Mouse (Mus musculus): Measurements from ENCODE around the gene D16Ertd472e.
A peak's percentile ranks its signal among the peaks of the same experiment; 100 is the strongest.

Gene D16Ertd472e

GRCm38 (mm10) chr16:78576478-78577084 is at the start of gene D16Ertd472e:
D16Ertd472e (minus strand) TSS chr16:78576708.
- peak; percentile 89 for DNase-seq (ENCODE audit: low spot score)

DNA sequence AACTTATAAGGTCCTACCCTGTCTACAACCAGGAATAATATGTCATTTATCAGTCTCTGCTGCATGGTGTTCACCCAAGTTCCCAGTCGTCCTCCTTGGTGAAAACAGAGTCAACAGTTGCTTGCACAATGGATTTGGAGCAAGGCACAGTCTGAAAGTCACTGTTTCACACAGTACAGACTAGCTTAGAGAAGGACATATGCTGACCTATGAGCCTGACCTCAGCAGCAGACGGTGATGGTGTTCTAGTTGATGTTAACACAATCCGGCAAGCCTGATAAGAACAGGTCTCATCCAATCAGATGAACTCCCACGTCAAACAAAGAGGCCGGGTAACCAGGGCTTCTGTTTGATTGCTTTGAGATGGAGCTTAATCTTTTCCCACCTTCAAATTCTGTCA is 46.2 kb upstream of the D16Ertd472e start:
- no peak for DNase-seq (ENCODE audit: low spot score)

- DNase-seq (ENCODE audit: low spot score) = no peak
These were observed 42.9 kb upstream of the D16Ertd472e start for GRCm38 (mm10) chr16:78619386-78619785.

- no peak for DNase-seq (ENCODE audit: low spot score)
These were observed 41.4 kb upstream of the D16Ertd472e start for GRCm38 (mm10) chr16:78617757-78618532.

DNA sequence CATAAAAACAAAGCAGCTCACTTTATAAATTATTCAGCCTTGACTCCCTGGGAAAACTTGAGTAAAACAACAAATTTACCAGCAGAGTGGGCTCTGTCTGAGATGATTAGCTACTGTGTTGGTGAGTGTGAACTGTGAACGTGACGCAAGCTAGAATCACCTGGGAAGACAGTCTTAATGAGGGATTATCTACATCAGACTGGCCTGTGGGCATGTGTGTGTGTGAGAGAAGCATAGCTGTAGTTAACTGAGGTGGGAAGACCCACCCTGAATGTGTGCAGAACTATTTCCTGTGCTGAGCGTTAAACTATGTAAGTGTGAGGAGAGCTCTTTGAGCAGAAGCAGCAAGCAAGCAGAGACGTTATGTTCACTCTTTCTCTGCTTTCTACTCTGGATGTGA is 29.7 kb upstream of the D16Ertd472e start:
- no peak for DNase-seq (ENCODE audit: low spot score)

GRCm38 (mm10) chr16:78598919-78599318 is 22.4 kb upstream of the D16Ertd472e start:
- no peak for DNase-seq (ENCODE audit: low spot score)

GRCm38 (mm10) chr16:78596381-78596780 is 19.9 kb upstream of the D16Ertd472e start:
- DNase-seq (ENCODE audit: low spot score) = no peak

GRCm38 (mm10) chr16:78595821-78596220 is 19.3 kb upstream of the D16Ertd472e start:
- no peak for DNase-seq (ENCODE audit: low spot score)

DNA sequence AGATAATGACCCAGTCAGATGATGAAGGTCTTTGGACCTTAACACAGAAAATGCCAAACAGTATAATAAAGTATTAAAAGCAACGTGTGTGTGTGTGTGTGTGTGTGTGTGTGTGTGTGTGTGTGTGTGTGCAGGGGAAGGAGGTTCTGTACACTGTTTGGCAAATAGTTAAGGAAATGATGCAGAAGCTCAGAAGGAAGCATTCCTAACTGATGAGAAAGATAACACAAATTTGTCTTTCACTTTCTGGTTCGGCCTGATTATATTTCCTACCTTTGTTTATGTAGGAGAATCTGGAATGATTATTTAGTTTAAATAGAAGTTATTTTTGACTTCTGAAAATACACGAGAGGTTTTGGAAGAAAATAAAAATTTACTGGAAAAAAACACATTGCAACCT is 17.6 kb upstream of the D16Ertd472e start:
- no peak for DNase-seq (ENCODE audit: low spot score)

DNA sequence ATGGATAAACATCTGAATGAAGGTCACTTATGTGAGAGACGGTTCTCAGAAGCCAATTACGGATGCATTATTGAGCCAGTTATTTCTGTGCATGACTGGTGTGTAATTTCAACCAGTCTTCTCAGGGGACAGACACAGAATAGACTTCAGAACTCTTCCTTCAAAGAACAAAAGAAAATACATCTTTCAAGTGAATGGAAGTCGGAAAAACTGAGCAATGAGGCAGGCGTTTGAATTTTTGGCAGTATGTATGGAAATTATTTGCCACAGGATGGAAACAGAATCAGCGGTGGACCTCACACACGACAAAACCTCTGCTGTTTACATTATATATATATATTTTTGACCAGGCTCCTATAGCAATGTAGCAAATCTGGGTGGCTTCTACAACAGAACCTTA is 14.6 kb upstream of the D16Ertd472e start:
- no peak for DNase-seq (ENCODE audit: low spot score)

GRCm38 (mm10) chr16:78588821-78589220 is 12.3 kb upstream of the D16Ertd472e start:
- DNase-seq (ENCODE audit: low spot score) = no peak

GRCm38 (mm10) chr16:78586621-78587020 is 10.1 kb upstream of the D16Ertd472e start:
- no peak for DNase-seq (ENCODE audit: low spot score)

GRCm38 (mm10) chr16:78585664-78586397 is 9.3 kb upstream of the D16Ertd472e start:
- DNase-seq (ENCODE audit: low spot score) = no peak

GRCm38 (mm10) chr16:78585163-78585562 is 8.7 kb upstream of the D16Ertd472e start:
- DNase-seq (ENCODE audit: low spot score) = no peak

DNA sequence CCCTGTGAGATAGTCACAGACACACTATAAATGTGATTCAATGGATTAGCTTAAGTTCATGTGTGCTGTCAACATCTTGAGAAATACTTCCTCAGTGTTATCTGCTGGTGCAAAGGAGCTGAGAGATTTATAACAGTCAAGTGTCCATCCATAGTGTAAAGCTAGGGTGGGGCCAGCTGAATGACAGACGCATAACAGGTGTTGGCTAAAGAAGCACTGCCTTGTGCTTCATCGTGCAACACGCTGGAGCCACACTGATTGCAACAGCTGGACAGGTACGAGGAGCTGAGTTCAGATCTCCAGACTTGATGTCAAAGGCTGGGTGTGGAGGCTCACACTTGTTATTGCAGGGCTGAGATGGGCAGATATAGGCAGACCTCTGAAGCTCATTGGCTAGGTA is 7.5 kb upstream of the D16Ertd472e start:
- no peak for DNase-seq (ENCODE audit: low spot score)

DNA sequence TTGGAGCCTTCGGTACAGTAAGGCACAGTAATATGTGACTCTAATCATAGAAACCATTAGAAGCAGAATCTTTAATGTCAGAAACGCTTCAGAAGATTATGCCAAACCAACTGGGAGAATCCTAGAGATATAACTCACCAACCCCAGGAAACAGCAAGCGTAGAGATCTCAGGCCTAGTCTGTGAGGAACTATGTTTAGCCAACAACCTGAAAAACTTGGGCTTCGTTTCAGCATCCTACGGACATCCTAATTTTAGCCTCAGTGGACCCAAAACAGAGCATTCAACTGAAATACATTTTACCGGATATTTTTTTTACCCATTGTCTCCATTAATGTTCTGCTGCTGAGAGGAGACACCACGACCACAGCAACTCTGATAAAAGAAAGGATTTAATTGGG is 3.9 kb upstream of the D16Ertd472e start:
- no peak for DNase-seq (ENCODE audit: low spot score)

- no peak for DNase-seq (ENCODE audit: low spot score)
These were observed 2.9 kb upstream of the D16Ertd472e start for GRCm38 (mm10) chr16:78579386-78579785.

DNA sequence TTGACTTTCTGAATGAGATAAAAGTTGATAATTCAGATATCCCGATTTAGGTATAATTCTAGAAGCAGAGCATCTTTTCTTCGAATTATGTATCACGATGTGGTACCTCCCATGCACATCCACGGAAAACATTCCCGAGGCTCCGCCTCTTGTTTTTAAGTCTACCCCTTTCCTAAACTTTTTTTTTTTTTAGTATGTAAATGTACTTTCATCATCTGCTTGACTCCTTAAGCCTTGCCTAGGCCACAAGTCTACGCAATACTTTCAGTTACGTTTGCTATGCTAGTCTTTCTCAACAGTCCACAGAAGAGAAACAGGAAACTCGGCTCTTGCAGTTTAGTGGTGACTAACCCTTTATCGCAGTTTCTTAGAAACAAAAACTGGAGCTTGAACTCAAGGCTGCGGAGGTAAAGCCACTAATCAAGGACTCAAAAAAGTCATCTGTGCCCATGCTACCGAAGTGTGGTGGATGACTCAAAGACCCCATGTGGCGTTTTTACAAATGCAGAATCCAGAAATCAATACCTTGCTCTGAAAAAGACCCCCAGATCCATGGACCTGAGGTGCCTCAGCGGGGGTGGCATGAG is 670 bp upstream of the D16Ertd472e start:
- peak; percentile 28 for DNase-seq (ENCODE audit: low spot score)

- peak; percentile 34 for DNase-seq (ENCODE audit: low spot score)
These were observed 543 bp downstream of the D16Ertd472e start for GRCm38 (mm10) chr16:78575852-78576477.

GRCm38 (mm10) chr16:78575190-78575851 is 1.2 kb downstream of the D16Ertd472e start:
- DNase-seq (ENCODE audit: low spot score) = no peak

DNA sequence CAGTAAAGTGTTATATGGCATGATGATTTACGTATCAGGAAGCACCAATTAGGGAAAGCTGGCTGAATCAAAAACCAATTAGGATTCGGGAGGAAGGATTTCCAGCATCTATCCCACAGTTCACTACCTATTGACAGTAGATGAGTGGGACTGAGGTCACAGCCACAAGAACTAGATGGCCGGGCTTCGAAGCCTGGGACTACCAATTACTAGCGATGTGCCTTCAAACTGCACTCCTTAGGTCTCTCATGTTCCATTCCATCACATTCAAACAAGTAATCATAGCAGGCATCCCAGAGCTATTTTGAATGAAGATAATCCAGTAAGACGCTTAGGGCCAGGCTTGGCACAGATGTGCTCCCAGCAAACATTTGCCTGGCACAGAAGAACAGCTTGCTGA is 2.3 kb downstream of the D16Ertd472e start:
- DNase-seq (ENCODE audit: low spot score) = no peak

DNA sequence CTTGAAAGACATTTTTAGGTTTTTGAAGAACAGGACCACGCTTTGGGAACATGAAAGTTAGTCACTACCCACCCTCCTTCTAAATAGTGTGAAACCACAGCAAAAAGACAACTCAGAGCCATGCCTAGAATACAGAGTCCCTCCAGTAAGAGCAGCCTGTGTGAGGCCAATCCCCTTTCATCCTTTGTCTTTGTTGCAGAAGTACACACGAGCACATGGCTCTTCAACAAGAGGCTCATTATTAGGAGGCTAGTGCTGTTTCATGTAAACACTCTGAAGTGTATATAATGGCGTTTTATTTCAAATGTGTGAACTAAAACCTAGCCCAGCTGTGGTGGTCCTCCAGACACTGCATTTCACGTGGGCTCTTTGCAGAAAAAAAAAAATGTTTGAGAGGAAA is 3.5 kb downstream of the D16Ertd472e start:
- DNase-seq (ENCODE audit: low spot score) = no peak

Measured in embryo, embryonic 10 days (tissue).